Mouse (Mus musculus) kidney, embryonic 16.5 days (tissue): ENCODE results near the gene Crkl. TPM values are rescaled to one million over a fixed set of nuclear protein-coding genes. Genes with fewer than 3 reads are reported as not detected.

Source experiments
- ATAC-seq: fragments of 200-750 bp; cut with Nextera tagmentation; 2 replicates; pipeline ENCODE4 v1.8.0; 2017; ENCODE audit warnings: moderate TSS enrichment; ENCODE audit not compliant: low FRiP score, low TSS enrichment
- H3K27ac ChIP-seq: fragments of 300-500 bp; sonication (generic); 2 replicates; pipeline ENCODE4 v1.5.1; 2014; ENCODE audit warnings: low read length
- H3K27me3 ChIP-seq: fragments of 300-500 bp; sonication (generic); 2 replicates; pipeline ENCODE4 v1.6.1; 2014; ENCODE audit warnings: low read length, control low read depth, mixed read lengths; ENCODE audit not compliant: insufficient read depth
- H3K36me3 ChIP-seq: fragments of 300-500 bp; sonication (generic); 2 replicates; pipeline ENCODE4 v1.6.1; 2014; ENCODE audit warnings: low read length, control low read depth, mixed read lengths; ENCODE audit not compliant: insufficient read depth
- H3K4me1 ChIP-seq: fragments of 300-500 bp; sonication (generic); 2 replicates; pipeline ENCODE4 v1.6.1; 2014; ENCODE audit warnings: low read length, control low read depth, mixed read lengths; ENCODE audit not compliant: insufficient read depth
- H3K4me2 ChIP-seq: fragments of 300-500 bp; sonication (generic); replicated peaks from 2 replicates; pipeline ENCODE4 v1.6.1; 2014; ENCODE audit warnings: low read depth, low read length
- H3K4me3 ChIP-seq: fragments of 300-500 bp; sonication (generic); 2 replicates; pipeline ENCODE4 v1.5.1; 2014; ENCODE audit warnings: mild to moderate bottlenecking, low read length
- H3K9ac ChIP-seq: fragments of 300-500 bp; sonication (generic); replicated peaks from 2 replicates; pipeline ENCODE4 v1.6.1; 2014; ENCODE audit warnings: low read length
- H3K9me3 ChIP-seq: fragments of 300-500 bp; sonication (generic); 2 replicates; pipeline ENCODE4 v1.6.1; 2016; ENCODE audit warnings: low read length, control low read depth
- WGBS: fragments of 180-500 bp; shearing (Covaris S2); extraction: QIAGEN DNeasy Blood & Tissue Kit; methylation state at CpG from one replicate; pipeline ENCODE4 v1.1.7; 2014; 5-methylcytosine and 5-hydroxymethylcytosine counted together
- polyA plus RNA-seq: library from polyadenylated mRNA; unstranded; fragments of >200 nt; fragmentation: Nextera tagmentation; extraction: Ambion mirVana; gene quantifications from 2 replicates; pipeline ENCODE4 v1.2.1, GENCODE M21; 2015

Crkl gene
- polyA plus RNA-seq, 1 experiment from 2014 or later, result 78.5 TPM

GRCm38 (mm10) chr16:17452373-17452715 is 557 bp downstream of the Crkl start:
- Histone ChIP-seq H3K9me3 (no peaks in the 10 kb centered on the region), H3K36me3 (peaks cover 21% of the 10 kb centered on the region; the same call in 1 of the 2 replicates), H3K4me2 (peak overlapping the region; percentile 87), H3K27me3 (no peaks in the 10 kb centered on the region), H3K9ac (peak overlapping the region; percentile 87), H3K4me1 (peaks cover 18% of the 10 kb centered on the region), H3K27ac (peak overlapping the region; percentile 98), H3K4me3 (peak overlapping the region; percentile 88)
- ATAC-seq, result peak; percentile 41; the same call in 1 of the 2 replicates
- under 1% methylated on average over 24 of the region's 24 CpGs for WGBS

- Histone ChIP-seq H3K4me3 (no peak overlapping the region), H3K36me3 (peaks cover 38% of the 10 kb centered on the region), H3K4me1 (peaks cover 17% of the 10 kb centered on the region), H3K27ac (no peak overlapping the region), H3K9me3 (no peaks in the 10 kb centered on the region), H3K4me2 (no peak overlapping the region), H3K9ac (no peak overlapping the region), H3K27me3 (no peaks in the 10 kb centered on the region)
- 88% methylated on average over 1 of the region's 1 CpGs for WGBS
- no peak for ATAC-seq
These were observed 5.1 kb downstream of the Crkl start for GRCm38 (mm10) chr16:17456901-17457300.

- H3K9me3 ChIP-seq, result no peaks in the 10 kb centered on the region
- peaks cover 4% of the 10 kb centered on the region for H3K4me1 ChIP-seq
- peaks cover 35% of the 10 kb centered on the region for H3K36me3 ChIP-seq
- no peaks in the 10 kb centered on the region for H3K27me3 ChIP-seq
- no peak for ATAC-seq
- no peak overlapping the region for H3K9ac ChIP-seq
- 92% methylated on average over 4 of the region's 4 CpGs for WGBS
- no peak overlapping the region for H3K27ac ChIP-seq
- H3K4me2 ChIP-seq, result no peak overlapping the region
- no peak overlapping the region for H3K4me3 ChIP-seq
These were observed 8.5 kb downstream of the Crkl start for GRCm38 (mm10) chr16:17460254-17460653.

GRCm38 (mm10) chr16:17461596-17461995 is 9.8 kb downstream of the Crkl start:
- Histone ChIP-seq H3K4me3 (no peak overlapping the region), H3K36me3 (peaks cover 25% of the 10 kb centered on the region), H3K27ac (no peak overlapping the region), H3K4me1 (0 out of 2 replicates have a peak, but pooled peaks cover 3% of the 10 kb centered on the region), H3K4me2 (no peak overlapping the region), H3K27me3 (no peaks in the 10 kb centered on the region), H3K9me3 (no peaks in the 10 kb centered on the region), H3K9ac (no peak overlapping the region)
- 78% methylated on average over 1 of the region's 1 CpGs for WGBS
- no peak for ATAC-seq

- Histone ChIP-seq H3K4me2 (no peak overlapping the region), H3K4me1 (0 out of 2 replicates have a peak, but pooled peaks cover 3% of the 10 kb centered on the region), H3K9ac (no peak overlapping the region), H3K9me3 (no peaks in the 10 kb centered on the region), H3K27me3 (no peaks in the 10 kb centered on the region), H3K27ac (no peak overlapping the region), H3K36me3 (peaks cover 13% of the 10 kb centered on the region; the same call in 1 of the 2 replicates), H3K4me3 (no peak overlapping the region)
- ATAC-seq, result no peak
- WGBS, result 92% methylated on average over 2 of the region's 2 CpGs
These were observed 11.4 kb downstream of the Crkl start for GRCm38 (mm10) chr16:17463184-17463583.

GRCm38 (mm10) chr16:17466875-17467663 is 15.3 kb downstream of the Crkl start:
- ATAC-seq, result no peak

GRCm38 (mm10) chr16:17472498-17472897 is 20.7 kb downstream of the Crkl start:
- Histone ChIP-seq H3K9me3 (no peaks in the 10 kb centered on the region), H3K27ac (no peak overlapping the region), H3K36me3 (peaks cover 23% of the 10 kb centered on the region; the same call in 1 of the 2 replicates), H3K4me1 (no peaks in the 10 kb centered on the region), H3K4me3 (no peak overlapping the region), H3K4me2 (no peak overlapping the region), H3K27me3 (no peaks in the 10 kb centered on the region), H3K9ac (no peak overlapping the region)
- ATAC-seq, result no peak
- WGBS, result 91% methylated on average over 6 of the region's 6 CpGs

More at GRCm38 (mm10) chr16:17466875-17467663, 15.3 kb downstream of the Crkl start:
- Histone ChIP-seq H3K27me3 (no peaks in the 10 kb centered on the region), H3K4me3 (no peak overlapping the region), H3K4me1 (no peaks in the 10 kb centered on the region), H3K36me3 (peaks cover 14% of the 10 kb centered on the region), H3K9me3 (no peaks in the 10 kb centered on the region), H3K27ac (no peak overlapping the region), H3K4me2 (no peak overlapping the region), H3K9ac (no peak overlapping the region)
- WGBS, result 84% methylated on average over 4 of the region's 4 CpGs

GRCm38 (mm10) chr16:17474091-17474490 is 22.3 kb downstream of the Crkl start:
- no peaks in the 10 kb centered on the region for H3K9me3 ChIP-seq
- H3K9ac ChIP-seq, result no peak overlapping the region
- ATAC-seq, result no peak
- no peak overlapping the region for H3K27ac ChIP-seq
- H3K27me3 ChIP-seq, result no peaks in the 10 kb centered on the region
- H3K36me3 ChIP-seq, result peaks cover 21% of the 10 kb centered on the region; the same call in 1 of the 2 replicates
- no peaks in the 10 kb centered on the region for H3K4me1 ChIP-seq
- no peak overlapping the region for H3K4me2 ChIP-seq
- no peak overlapping the region for H3K4me3 ChIP-seq

GRCm38 (mm10) chr16:17474761-17475160 is 23.0 kb downstream of the Crkl start:
- no peak overlapping the region for H3K4me2 ChIP-seq
- WGBS, result 95% methylated on average over 2 of the region's 2 CpGs
- no peaks in the 10 kb centered on the region for H3K27me3 ChIP-seq
- no peak overlapping the region for H3K4me3 ChIP-seq
- no peak overlapping the region for H3K27ac ChIP-seq
- ATAC-seq, result no peak
- no peaks in the 10 kb centered on the region for H3K9me3 ChIP-seq
- peaks cover 19% of the 10 kb centered on the region; the same call in 1 of the 2 replicates for H3K36me3 ChIP-seq
- H3K4me1 ChIP-seq, result no peaks in the 10 kb centered on the region
- no peak overlapping the region for H3K9ac ChIP-seq

- Histone ChIP-seq H3K27me3 (no peaks in the 10 kb centered on the region), H3K4me2 (no peak overlapping the region), H3K9ac (no peak overlapping the region), H3K27ac (no peak overlapping the region), H3K4me3 (no peak overlapping the region), H3K4me1 (no peaks in the 10 kb centered on the region), H3K36me3 (peaks cover 19% of the 10 kb centered on the region; the same call in 1 of the 2 replicates), H3K9me3 (no peaks in the 10 kb centered on the region)
- 95% methylated on average over 4 of the region's 4 CpGs for WGBS
- no peak for ATAC-seq
These were observed 23.5 kb downstream of the Crkl start for GRCm38 (mm10) chr16:17475326-17475725.
